In the genomic region with DNA sequence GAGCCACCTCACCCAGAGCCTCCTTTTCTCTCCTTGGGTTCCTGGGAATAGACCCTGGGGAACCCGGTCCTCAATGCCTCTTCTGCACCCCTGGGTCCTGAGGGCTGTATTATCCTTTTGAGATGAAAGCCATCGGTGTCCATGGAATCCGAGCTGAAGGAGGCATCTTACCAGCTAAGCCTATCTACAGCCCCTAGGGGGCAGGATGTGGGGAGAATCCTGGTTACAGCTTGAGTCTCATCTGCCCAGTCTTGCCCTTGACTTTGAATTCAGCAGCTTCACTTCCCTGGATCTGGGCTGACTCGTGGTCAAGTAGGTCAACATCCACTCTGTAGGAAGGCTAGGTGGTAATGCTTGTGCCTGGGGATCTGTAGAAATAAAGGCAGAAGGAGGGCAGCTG, we compare ENCODE assay signal across 12 mouse cellular contexts. TPM values are rescaled to one million over a fixed set of nuclear protein-coding genes. Genes with fewer than 3 reads are reported as not detected.
DNase-seq lines count a peak whose midpoint lies in the region; ATAC-seq lines count a peak whose summit lies in the region.
"Had no signal": no experiment of that assay in that cellular context is flagged by ENCODE, and none has a peak within 500 bp of the region (broad histone marks: within the 10 kb centered on the region; RNA-seq: fewer than 3 reads in every experiment).

No protein-coding gene starts in this region.

- H3K4me3 ChIP-seq in neural tube, embryonic 12.5 days: no peak overlapping the region
- H3K4me3 ChIP-seq in hindbrain, embryonic 12.5 days: peak overlapping the region; percentile 33; the same call in 1 of the 2 replicates
- no peak overlapping the region for H3K4me3 ChIP-seq in heart, embryonic 10.5 days
- H3K4me3 ChIP-seq: embryonic facial prominence, embryonic 15.5 days; myocyte had no signal

- ATAC-seq in neural tube, embryonic 12.5 days (ENCODE audit: low FRiP score, low read depth): 0 out of 2 replicates have a peak, but pooled peaks have one; percentile 7
- ATAC-seq in hindbrain, embryonic 12.5 days (ENCODE audit: low FRiP score): no peak

- H3K9ac ChIP-seq in neural tube, embryonic 12.5 days: no peak overlapping the region
- no peak overlapping the region for H3K9ac ChIP-seq in hindbrain, embryonic 12.5 days
- H3K9ac ChIP-seq: embryonic facial prominence, embryonic 15.5 days had no signal

- 0 out of 2 replicates have a peak, but pooled peaks cover under 1% of the 10 kb centered on the region for H3K27me3 ChIP-seq in neural tube, embryonic 12.5 days (replicated peaks)
- 0 out of 2 replicates have a peak, but pooled peaks cover under 1% of the 10 kb centered on the region for H3K27me3 ChIP-seq in hindbrain, embryonic 12.5 days
- no peaks in the 10 kb centered on the region for H3K27me3 ChIP-seq in splenic B cell, adult 2 months (ENCODE audit: control insufficient read depth, insufficient read depth, low read length, poor library complexity, severe bottlenecking)
- peaks cover 41% of the 10 kb centered on the region for H3K27me3 ChIP-seq in heart, embryonic 10.5 days (ENCODE audit: insufficient read depth, poor library complexity, severe bottlenecking)

- no peaks in the 10 kb centered on the region for H3K36me3 ChIP-seq in neural tube, embryonic 12.5 days
- no peaks in the 10 kb centered on the region for H3K36me3 ChIP-seq in hindbrain, embryonic 12.5 days
- H3K36me3 ChIP-seq in splenic B cell, adult 2 months (ENCODE audit: control insufficient read depth, insufficient read depth, low read length, poor library complexity, severe bottlenecking): no peaks in the 10 kb centered on the region
- H3K36me3 ChIP-seq in heart, embryonic 10.5 days: no peaks in the 10 kb centered on the region
- H3K36me3 ChIP-seq: embryonic facial prominence, embryonic 15.5 days had no signal

- H3K27ac ChIP-seq in neural tube, embryonic 12.5 days: no peak overlapping the region
- H3K27ac ChIP-seq in hindbrain, embryonic 12.5 days: peak overlapping the region; percentile 64; the same call in 1 of the 2 replicates
- H3K27ac ChIP-seq in heart, embryonic 10.5 days: no peak overlapping the region
- H3K27ac ChIP-seq: embryonic facial prominence, embryonic 15.5 days had no signal

- WGBS in neural tube, embryonic 12.5 days: 43% methylated on average over 4 of the region's 4 CpGs
- 41% methylated on average over 4 of the region's 4 CpGs for WGBS in hindbrain, embryonic 12.5 days
- 53% methylated on average over 4 of the region's 4 CpGs for WGBS in heart, embryonic 10.5 days

- DNase-seq in cerebellum, adult 9-10 months: peak; percentile 53
- no peak for DNase-seq in cerebellum, adult 8-10 months
- DNase-seq in neural tube, embryonic 10.5 days (ENCODE audit: extremely low spot score, low spot score): no peak
- peak; percentile 17 for DNase-seq in splenic B cell, adult 2 months (ENCODE audit: low read depth, low spot score)
- no peak for DNase-seq in layer of hippocampus, postnatal 25 days (ENCODE audit: extremely low spot score in 1 of 2, low spot score in 1 of 2)
- no peak for DNase-seq in heart, embryonic 10.5 days (ENCODE audit: low spot score)

- peaks cover 21% of the 10 kb centered on the region for H3K4me1 ChIP-seq in neural tube, embryonic 12.5 days
- peaks cover 24% of the 10 kb centered on the region for H3K4me1 ChIP-seq in hindbrain, embryonic 12.5 days
- peaks cover 8% of the 10 kb centered on the region for H3K4me1 ChIP-seq in heart, embryonic 10.5 days
- H3K4me1 ChIP-seq: embryonic facial prominence, embryonic 15.5 days had no signal

- peak overlapping the region; percentile 54; the same call in 1 of the 2 replicates for H3K4me2 ChIP-seq in neural tube, embryonic 12.5 days (replicated peaks)
- H3K4me2 ChIP-seq in hindbrain, embryonic 12.5 days (replicated peaks): peak overlapping the region; percentile 48
- H3K4me2 ChIP-seq: embryonic facial prominence, embryonic 15.5 days had no signal

- no peaks in the 10 kb centered on the region for H3K9me3 ChIP-seq in neural tube, embryonic 12.5 days
- H3K9me3 ChIP-seq in hindbrain, embryonic 12.5 days (replicated peaks): no peaks in the 10 kb centered on the region
- H3K9me3 ChIP-seq in heart, embryonic 10.5 days: no peaks in the 10 kb centered on the region
- H3K9me3 ChIP-seq: embryonic facial prominence, embryonic 15.5 days had no signal

RNA-seq across cellular contexts. Expression of a gene that starts 3.1 kb away (rescaled TPM):
- polyA plus RNA-seq in neural tube, embryonic 12.5 days (2016; fragmentation: Nextera tagmentation; extraction: Ambion mirVana): 1.7 and 3.2 TPM in 2 replicates
- 1.3 and 1.6 TPM in 2 replicates for polyA plus RNA-seq in hindbrain, embryonic 12.5 days (2016; fragmentation: Nextera tagmentation; extraction: Ambion mirVana)
- 100 to 1,000 TPM in 1 of 2 experiments, 10 to 100 TPM in 1; 98.3 to 111 TPM for total RNA-seq in layer of hippocampus, postnatal 25 days (2021)
- not detected in 2 replicates for polyA plus RNA-seq in heart, embryonic 10.5 days (2016; fragmentation: Nextera tagmentation; extraction: Ambion mirVana)
- total RNA-seq: granulocyte monocyte progenitor cell, adult 5-6 weeks had no signal
- polyA plus RNA-seq: embryonic facial prominence, embryonic 15.5 days; liver, embryonic 16.5 days; myocyte had no signal

RNA-seq across cellular contexts. Expression of a gene that starts 10.7 kb away (rescaled TPM):
- polyA plus RNA-seq in neural tube, embryonic 12.5 days (2016; fragmentation: Nextera tagmentation; extraction: Ambion mirVana): 45.5 and 45.8 TPM in 2 replicates
- polyA plus RNA-seq in hindbrain, embryonic 12.5 days (2016; fragmentation: Nextera tagmentation; extraction: Ambion mirVana): 51.1 and 51.4 TPM in 2 replicates
- total RNA-seq in layer of hippocampus, postnatal 25 days (2021): 1 to 10 TPM; 2.2 to 2.4 TPM
- 58.1 and 66.3 TPM in 2 replicates for polyA plus RNA-seq in heart, embryonic 10.5 days (2016; fragmentation: Nextera tagmentation; extraction: Ambion mirVana)

RNA-seq across cellular contexts. Expression of a gene that starts 19.4 kb away (rescaled TPM):
- 235 and 268 TPM in 2 replicates for polyA plus RNA-seq in neural tube, embryonic 12.5 days (2016; fragmentation: Nextera tagmentation; extraction: Ambion mirVana)
- polyA plus RNA-seq in hindbrain, embryonic 12.5 days (2016; fragmentation: Nextera tagmentation; extraction: Ambion mirVana): 234 and 254 TPM in 2 replicates
- 100 to 1,000 TPM; 617 to 679 TPM for total RNA-seq in layer of hippocampus, postnatal 25 days (2021)
- polyA plus RNA-seq in heart, embryonic 10.5 days (2016; fragmentation: Nextera tagmentation; extraction: Ambion mirVana): 3.7 and 14.0 TPM in 2 replicates

RNA-seq across cellular contexts. Expression of a gene that starts 31.1 kb away (rescaled TPM):
- 0.10 and 0.22 TPM in 2 replicates for polyA plus RNA-seq in neural tube, embryonic 12.5 days (2016; fragmentation: Nextera tagmentation; extraction: Ambion mirVana)
- 0.18 and 0.34 TPM in 2 replicates for polyA plus RNA-seq in hindbrain, embryonic 12.5 days (2016; fragmentation: Nextera tagmentation; extraction: Ambion mirVana)
- total RNA-seq in layer of hippocampus, postnatal 25 days (2021): under 1 TPM in 1 of 2 experiments, not detected in 1; 0.22 TPM
- 0.20 TPM in 1 of 2 replicates, not detected in the other for polyA plus RNA-seq in heart, embryonic 10.5 days (2016; fragmentation: Nextera tagmentation; extraction: Ambion mirVana)

RNA-seq across cellular contexts. Expression of a gene that starts 42.6 kb away (rescaled TPM):
- 0.29 and 0.46 TPM in 2 replicates for polyA plus RNA-seq in neural tube, embryonic 12.5 days (2016; fragmentation: Nextera tagmentation; extraction: Ambion mirVana)
- 1.6 and 1.7 TPM in 2 replicates for polyA plus RNA-seq in hindbrain, embryonic 12.5 days (2016; fragmentation: Nextera tagmentation; extraction: Ambion mirVana)
- 1 to 10 TPM; 1.4 to 1.9 TPM for total RNA-seq in layer of hippocampus, postnatal 25 days (2021)
- 0.11 and 0.13 TPM in 2 replicates for polyA plus RNA-seq in heart, embryonic 10.5 days (2016; fragmentation: Nextera tagmentation; extraction: Ambion mirVana)
- total RNA-seq: granulocyte monocyte progenitor cell, adult 5-6 weeks had no signal

Comparison
In these comparisons a context has a peak if more than half of its experiments do, and no peak if none do; other contexts are left out.
1. DNase-seq: peak in cerebellum, adult 9-10 months (single experiment) and splenic B cell, adult 2 months (single experiment); none in cerebellum, adult 8-10 months (single experiment), neural tube, embryonic 10.5 days (single experiment), layer of hippocampus, postnatal 25 days (0 of 2) and heart, embryonic 10.5 days (single experiment).
2. RNA of a gene that starts 19.4 kb away (polyA plus RNA-seq): 235 to 268 TPM in neural tube, embryonic 12.5 days and 234 to 254 TPM in hindbrain, embryonic 12.5 days; 3.7 to 14.0 TPM in heart, embryonic 10.5 days; every median in the first group is over 10 times any median in the second.